Mouse (Mus musculus): ENCODE data around the gene Ncln.
A peak's percentile ranks its signal among the peaks of the same experiment; 100 is the strongest.

The Ncln gene

DNA sequence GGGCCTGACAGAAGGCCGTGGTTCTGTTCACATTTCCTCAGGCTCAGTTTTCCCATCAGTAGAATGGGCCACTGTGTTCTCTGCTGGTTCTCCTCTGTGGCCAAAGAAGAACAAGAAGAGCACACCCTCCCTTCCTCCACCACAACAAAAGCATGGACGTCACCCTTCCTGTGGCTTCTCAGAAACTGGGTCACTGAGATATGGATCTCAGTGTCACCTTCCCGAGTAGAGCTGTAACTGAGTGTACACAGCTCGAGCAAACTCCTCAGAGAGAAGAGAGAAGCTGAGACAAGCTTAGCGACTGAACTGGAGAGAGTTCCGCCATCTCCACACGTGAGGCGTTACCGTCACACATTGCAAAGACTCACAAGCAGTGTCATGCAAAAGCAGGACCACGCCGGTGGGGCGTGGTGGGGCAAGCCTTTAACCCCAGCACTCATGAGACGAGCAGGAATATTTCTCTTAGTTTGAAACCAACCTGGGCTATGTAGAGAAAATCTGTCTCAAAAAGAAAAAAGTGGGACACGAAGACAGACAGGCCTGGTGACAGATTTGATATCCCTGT is 14.1 kb upstream of the Ncln start:
- no peak for DNase-seq

DNA sequence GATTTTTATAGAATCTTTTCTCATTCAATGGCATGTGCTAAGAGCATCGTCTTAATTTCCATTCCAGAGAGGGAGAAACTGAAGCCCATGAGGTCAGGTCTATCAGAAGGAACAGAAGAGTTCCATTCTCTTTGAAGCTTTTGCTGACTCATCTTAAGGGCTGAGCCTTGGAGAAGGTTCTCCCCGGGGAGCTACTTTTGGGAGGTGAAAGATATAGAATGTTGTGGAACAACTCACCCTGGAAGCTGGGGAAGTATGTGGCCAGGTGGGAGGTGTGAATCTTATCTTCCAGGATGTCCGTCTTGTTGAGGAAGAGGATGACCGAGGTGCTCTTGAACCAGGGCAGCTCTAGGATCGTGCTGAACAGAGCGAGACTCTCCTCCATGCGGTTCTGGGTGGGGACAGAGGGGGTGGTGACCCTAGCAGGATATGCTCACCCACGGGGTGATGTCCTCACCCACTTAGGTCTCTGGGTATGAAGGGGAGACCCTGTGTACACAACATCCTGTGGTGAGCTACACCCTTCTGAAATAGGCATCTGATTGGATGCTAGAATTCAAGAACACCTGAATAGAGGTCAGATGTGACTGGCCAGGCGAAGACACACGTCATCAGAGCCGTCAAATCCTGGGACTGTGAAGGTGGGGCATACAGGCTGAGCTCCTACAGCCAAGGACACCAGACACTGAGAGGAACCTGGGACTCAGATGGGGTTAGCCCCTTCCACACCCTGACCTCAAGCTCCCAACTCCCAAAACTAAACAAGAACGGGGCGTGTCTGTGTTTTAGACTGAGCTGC is 11.7 kb upstream of the Ncln start:
- DNase-seq: no peak

DNA sequence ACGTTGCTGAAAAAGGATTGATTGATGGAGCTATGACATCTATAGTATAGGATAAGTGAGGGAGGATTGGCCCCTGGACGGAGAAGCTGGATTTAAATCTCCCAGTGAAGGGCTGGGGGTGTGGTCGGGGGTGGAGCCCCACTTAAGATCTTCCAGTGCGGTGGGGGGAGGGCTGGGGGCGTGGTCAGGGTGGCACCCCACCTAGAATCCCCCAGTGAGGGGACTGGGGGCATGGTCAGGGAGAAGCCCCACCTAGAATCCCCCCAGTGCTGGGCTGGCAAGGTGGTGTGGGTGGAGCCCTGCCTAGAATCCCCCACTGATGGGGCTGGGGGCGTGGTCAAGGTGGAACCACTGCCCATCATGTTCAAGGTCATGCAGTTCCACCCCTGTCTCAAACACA is 10.9 kb upstream of the Ncln start:
- no peak for DNase-seq

DNA sequence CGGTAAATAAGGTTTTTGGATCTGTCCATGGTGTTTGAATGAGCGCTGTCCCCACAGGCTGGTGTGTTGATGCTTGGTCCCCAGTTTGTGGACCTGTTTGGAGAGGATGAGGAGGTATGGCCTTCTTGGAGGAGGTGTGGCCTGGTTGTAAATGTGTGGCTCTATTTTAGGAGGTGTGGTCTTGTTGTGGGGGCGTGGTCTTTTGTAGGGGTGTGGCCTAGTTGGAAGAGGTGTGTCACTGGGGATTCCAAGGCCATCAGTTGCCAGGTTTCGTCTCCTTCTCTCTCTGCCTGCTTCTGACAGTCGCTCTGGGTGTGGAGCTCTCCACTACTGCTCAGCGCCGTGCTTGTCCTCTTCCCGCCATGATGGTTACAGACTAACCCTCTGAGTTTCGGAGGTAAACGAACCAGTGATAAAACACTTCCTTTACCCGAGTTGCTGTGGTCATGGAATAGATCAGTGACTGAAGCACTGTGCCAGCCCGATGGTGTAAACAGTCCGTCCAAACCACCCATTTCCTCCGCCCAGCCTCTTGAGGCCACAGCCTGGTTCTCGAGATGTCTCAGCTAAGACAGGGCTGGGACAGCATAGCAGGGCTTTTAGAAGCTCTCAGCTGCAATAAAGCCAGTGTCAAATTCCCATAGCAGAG is 8.9 kb upstream of the Ncln start:
- DNase-seq: no peak

DNA sequence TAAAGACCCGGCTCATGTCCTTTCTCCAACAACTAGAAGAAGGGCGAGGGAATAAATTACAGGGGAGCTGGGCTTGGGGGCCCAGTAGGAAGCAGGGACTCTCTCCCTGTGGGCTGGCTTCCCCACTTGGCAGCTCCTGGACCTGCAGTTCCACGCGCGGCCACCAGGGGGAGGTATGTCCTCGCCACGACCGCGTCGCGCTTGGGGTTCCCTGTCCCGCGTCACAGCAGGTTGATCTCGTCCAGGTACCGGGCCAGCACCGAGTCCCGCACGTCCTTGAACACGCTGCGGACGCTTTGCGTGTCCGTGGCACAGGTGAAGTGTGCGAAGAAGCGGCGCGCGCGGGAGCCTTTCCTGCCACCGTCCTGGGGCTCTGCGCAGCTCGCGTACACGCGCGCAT is 6.5 kb upstream of the Ncln start:
- peak; percentile 95 to 96 for DNase-seq

DNA sequence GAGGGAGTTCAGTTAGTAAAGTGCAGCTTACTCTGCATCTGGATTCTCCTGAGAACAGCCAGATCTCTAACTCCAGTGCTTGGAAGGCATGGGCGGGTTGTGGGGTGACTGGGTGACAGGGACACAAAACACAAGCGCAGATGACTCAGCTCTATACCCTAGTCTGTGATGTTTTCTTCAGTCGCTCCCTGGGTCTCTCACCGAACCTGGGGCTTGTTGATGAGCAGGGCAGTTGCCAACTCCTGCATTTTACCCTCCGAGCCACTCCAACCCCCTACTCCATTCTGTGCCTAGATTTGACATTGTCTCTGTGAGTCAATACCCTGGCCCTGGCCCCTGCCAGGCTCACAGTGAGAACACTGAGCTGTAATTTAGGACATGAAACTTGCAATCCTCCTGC is 5.7 kb upstream of the Ncln start:
- DNase-seq: no peak

DNA sequence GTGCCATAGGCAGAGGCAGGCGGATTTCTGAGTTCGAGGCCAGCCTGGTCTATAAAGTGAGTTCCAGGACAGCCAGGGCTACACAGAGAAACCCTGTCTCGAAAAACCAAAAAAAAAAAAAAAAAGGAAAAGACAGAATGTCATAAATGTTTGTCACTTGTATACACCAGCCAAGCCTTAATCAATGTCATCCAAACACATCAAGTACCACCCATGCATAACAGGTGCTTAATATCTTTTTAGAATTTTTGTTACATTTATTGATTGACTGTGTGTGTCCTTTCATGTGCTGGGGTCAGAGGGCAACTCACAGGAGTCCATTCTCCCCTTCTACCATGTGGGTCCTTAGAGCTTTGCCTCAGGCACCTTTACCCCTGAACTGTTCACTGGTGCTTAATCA is 3.8 kb upstream of the Ncln start, which contains the start of gene S1pr4:
Gene S1pr4 (minus strand): TSS at position 101 of the 400 bp plus-strand sequence.
- no peak for DNase-seq

DNA sequence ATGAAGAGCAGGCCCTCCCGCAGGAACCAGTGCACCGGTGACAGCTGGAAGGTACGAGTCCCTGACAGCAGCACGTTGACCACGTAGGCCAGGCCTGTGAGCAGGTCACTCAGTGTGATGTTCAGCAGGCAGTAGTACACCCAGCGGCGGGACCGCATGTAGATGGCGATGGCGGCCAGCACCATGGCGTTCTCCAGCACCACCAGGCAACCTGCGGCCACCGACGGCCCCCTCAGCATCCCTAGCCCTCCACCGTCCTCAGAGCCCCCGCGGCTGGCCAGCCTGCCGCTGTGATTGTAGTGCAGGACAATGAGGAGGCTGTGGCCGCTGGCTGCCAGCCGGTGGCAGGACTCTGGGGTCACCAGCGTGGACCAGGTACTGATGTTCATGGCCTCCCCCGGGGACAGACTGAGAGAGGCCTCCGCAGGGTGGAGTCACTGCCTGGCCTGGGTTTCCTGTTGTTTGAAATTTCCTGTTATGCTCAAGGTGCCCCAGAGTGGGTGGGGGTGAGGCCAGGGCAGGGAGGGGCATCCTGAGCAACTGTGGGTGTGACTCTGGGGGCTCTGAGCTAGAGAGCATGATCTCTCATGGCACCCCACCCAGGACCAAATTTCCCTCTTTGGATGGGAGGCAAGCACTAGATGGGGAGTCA is 3.2 kb upstream of the Ncln start:
- no peak for DNase-seq

DNA sequence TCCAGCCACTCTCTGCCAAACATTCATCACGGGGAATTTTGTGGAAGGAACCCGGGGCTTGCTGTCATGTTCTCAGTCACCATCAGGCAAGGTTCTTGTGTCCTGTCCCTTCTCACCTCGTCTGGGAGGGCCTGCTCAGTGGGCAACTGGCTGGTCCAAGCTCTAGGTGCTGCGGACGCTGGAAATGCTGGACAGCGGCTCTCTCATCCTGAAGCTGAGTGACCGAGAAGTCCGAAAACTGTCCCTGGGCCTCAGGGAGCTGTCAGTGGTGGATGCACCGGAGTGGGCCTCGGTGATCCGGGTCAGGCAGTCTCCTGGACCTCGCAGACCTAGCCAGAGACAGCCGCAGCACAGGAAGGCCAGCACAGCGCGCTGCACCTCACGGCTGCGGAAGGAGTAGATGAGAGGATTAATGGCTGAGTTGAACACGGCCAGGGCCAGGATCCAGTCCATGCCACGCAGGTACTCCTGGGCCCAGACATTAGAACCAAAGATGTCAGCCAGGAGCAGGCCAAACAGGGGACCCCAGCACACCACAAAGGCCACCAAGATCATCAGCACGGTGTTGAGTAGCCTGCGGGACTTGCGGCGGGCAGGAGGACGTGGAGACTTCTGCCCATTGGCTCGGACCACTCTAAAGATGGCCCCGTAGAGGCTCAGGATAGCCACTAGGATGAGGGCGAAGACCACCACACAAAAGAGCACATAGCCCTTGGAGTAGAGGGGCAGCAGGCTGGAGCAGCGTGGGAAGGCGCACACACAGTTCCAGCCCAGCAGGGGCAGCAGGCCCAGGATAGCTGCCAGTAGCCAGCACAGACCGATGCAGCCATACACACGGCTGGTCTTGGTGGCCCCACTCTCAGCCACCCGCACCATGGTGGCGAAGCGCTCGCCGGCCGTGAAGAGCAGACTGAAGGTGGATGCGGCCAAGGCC is 2.4 kb upstream of the Ncln start:
- no peak for DNase-seq

DNA sequence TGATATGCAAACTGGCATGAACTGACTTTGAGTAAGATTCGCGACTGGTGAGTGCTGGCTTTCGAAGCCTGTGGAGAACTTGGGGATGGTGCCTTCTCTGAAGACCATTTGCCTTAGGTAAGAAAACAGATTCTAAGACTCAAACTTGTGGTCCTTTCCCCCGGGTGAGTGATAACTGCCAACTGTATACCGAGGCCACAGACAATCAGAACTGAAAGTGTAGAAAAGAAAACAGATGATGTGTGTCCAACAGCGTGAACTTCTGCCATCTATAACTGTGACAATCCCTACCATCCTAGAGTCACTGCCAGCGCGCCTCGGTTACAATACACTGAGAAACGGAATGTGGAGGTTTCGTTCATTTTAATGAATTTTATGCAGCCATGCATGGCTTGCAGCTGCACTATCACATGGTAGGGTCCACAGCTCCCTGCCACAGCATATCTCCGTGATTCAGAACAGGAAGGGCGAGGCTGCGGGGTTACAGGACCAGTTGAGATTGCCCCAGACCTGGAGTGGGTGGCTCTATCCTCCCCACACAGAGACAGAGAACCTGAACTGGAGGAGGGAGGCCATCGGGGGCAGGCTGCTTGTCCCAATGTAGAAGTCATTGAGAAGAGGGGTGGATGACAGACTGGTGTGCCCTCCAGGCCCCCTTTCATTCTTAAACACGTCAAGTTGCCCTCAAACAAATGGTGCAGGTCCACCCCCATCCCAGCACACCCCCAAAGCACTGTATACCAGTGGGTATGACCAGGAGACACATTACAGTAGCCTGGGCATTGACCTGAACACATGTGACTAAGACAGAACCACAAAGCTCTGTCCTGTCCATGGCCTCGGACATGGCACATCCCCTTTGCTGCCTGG is 1.4 kb upstream of the Ncln start:
- no peak for DNase-seq

DNA sequence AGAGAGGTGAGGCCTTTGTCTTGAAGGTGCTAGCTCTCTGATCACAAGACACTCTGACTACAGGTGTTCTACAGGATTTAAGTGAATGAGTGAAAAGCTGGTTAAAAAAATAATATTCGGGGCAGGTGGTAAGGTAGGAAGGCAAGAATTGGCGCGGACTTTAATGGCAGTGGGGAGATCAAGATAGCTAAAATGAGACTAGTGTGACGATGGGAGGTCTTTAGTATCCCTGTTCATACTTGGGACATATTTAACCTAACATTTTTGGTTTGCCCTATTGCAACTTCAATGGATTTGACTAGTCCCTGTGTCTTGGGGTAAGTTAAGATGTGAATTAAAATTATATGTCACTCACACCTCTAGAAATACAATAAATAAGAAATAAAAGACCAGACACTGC is 777 bp upstream of the Ncln start:
- no peak for DNase-seq

DNA sequence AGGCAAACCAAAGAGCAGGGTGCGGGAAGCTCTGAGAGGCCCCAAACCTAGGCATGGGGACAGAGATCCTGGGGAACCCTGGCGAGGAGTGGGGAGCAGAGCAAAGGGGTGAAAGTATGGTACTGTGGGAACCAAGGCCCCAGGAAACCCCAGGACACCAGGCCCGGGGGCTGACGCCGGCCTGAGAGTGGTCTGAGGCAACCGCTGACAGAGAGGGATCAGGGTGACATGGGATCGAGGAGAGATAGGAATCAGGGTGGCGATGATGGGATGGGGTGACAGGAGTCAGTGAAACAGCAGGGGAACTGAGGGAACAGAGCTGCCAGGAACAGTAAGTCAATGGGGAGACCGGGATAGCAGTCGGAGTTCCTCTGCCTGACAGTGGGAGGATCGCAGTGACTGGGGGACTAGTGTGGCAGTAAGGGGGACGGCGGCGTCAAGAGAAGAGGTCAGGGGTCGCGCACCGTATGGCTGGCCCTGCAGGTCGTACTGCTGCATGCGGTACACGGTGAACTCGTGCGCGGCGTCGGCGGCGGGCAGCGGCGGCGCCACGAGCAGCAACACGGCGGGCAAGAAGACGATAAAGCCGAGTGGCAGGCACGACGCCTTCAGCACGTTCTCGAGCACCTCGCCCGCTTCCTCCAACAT is 452 bp downstream of the Ncln start:
- DNase-seq: no peak

DNA sequence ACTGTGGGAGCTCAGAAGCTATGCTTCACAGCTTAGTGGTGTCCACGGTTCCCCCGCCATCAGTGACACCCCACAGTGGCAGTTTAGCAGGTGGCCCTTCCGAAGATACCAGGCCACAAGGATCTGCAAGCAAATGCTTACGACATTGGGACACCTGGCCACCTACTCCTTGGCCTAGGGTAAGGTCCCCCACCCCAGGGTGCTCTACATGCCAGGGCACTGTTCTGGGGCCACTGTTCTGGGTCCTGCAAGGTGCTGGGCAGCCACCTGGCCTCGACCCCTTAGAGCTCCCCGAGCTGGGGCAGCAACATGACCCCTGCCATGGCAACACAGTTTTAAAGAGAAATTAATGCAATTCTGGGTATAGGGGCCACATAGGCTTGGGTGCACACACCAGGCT is 1.0 kb downstream of the Ncln start:
- no peak for DNase-seq

DNA sequence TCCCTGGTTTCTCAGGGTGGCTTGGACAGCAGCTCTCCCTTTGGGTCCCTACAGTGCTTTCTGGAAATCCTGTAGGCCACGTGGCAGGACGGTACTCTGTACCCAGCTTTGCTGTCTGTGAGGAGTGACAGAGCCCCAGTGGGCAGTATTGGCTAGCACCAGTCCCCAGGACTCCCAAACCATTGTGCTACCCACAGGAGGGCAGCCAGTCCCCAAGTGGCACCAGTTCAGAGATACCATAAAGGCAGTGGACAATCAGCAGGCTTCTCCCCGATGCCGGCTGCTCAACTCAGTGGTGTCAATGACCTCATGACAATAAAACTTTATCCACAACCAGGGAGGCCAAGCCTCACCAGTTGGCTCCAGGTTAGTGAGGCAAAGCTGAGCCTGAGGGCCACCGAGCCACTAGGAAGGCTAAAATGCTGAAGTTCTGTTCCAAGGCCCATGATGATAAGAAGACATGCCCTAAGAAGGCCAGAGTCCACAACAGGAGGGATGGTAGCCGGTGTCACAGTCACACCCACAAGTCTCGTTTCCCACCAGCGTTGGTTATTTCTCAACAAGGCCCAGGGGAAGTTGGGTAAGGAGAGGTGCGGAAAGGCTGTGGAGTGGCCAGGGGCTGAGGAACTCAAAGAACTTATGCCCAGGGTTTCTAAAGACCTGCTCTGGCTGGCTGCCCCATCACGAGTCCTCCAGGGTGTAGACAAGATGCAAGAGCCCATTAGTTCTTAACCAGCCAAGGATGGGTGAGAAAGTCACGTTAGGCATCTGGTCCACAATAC is 1.7 kb downstream of the Ncln start:
- DNase-seq: no peak

DNA sequence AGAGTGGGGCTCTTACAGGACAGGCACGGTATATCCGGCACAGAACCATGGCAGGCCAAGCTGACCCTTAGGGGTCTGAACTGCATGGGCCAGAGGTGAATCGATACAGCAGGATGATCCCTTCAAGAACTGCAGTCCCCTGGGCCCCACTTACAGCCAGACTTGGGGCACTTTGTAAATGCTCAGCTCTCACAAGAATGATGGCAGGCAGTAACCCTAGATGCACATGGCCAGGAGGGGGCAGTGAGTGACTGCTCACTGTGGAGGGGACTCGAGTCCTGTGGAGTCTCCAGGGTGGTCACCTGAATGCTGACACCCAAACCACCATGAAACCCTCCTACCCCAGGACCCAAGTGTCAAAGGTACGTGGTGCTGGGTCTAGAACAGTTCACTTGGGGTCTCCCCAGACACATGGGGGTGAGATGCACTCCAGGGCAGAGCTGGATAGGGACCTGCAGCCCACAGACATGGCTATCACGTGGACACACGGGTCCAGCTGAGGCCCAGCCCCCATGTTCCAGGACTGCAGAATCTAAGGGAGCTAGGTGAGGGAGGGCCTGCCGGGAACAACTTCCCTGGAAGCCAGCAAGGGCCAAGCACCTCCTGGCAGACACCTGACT is 2.5 kb downstream of the Ncln start:
- no peak for DNase-seq

DNA sequence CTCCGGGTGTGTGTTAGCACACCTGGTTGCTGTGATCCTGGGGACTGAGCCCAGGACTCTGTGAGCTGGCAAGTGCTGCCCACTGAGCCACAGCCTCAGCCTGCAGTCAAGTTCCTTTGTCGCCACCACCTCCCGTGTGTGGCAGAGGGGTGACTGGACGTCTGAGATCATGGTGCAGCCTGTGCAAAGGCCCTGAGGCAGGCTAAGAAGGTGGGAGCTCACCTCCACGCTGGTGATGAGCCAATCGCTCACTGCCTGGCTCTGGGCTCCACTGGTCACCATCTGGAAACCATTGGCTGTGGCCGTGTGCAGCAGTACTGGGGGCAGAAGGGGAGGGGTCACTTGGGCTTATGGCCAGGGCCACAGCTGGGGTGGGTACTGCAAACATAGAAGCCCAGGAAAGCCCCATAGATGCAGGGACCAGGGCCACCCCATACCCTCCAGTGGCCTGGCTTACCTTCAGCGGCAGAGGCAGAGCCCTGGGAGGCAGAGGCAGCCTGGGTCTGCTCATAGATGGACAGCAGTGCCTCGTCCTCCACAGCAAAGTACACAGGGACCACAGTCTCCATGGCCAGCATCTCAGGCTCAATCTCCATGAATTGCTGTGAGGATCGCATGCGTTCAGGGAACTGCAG is 3.5 kb downstream of the Ncln start:
- DNase-seq: no peak

DNA sequence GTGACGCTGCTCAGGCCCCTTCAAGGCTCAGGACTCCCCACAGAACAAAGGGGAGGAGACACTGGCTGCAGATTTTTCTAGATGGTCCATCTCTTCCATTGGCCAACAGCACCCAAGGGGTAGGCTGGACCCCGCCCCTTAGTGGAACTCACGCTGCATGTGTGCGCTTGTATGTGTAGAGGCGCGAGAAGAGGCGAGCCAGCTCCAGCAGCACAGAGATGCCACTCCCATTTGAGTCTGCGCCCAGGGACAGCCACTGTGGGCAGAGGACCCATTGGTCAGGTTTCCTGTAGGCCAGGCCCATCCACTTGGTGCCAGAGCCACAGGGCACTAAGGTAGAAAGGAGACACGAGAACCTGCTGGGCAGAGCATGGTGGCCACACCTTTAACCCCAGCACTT is 5.2 kb downstream of the Ncln start:
- no peak for DNase-seq

DNA sequence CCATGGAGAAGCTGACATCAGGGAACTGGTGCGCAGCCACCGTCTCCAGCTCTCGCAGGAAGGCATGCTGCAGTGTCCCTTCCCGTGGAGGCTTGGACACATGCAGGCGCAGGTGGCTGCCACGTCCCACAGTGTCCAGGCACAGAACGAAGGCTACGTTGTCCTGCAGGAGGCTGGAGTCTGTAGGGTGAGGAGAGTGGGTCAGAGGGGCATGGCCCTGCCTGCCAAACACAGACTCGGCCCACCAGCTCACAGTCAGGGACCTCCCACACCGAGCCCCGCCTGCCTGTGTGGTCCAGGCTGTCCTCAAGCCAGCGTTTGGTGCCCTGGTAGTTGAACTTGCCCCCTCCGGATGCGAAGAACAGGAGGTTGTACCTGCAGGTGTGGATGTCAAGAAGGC is 6.3 kb downstream of the Ncln start:
- DNase-seq: no peak

DNA sequence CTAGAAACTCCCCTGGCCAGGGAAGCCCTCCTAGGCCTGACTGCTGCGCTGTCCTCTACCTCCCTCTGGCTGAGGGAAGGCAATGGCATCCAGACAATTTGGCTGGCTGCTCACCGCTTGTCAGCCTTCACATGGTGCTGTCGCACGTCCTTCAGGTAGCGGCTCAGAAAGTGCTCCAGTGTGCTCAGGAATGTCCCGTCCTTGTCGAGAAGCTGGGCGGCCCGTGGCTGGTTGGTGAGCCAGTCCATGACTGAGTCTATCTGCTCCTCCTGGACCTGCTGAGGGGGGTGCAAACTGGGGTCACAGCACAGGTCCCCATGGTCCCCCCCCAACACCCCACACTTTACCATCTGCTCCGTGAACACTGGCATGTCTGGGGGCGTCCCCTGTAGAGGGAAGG is 8.1 kb downstream of the Ncln start:
- no peak for DNase-seq

Data from cerebellum, postnatal 36 days (tissue).